Mouse (Mus musculus) G1E (cell line): ENCODE data around the gene Arl16. TPM values are rescaled to one million over a fixed set of nuclear protein-coding genes. Genes with fewer than 3 reads are reported as not detected.

Experiments used
- ATAC-seq: 2 replicates; pipeline ENCODE4 v1.8.0; 2016; ENCODE audit warnings: mild to moderate bottlenecking; ENCODE audit not compliant: insufficient number of reproducible peaks, poor library complexity, low FRiP score, severe bottlenecking; ENCODE audit errors: extremely low read depth
- DNase-seq: peaks from one replicate; pipeline ENCODE4 v3.0.0; 2012; ENCODE audit warnings: low spot score
- H3K27me3 ChIP-seq: 2 replicates; pipeline ENCODE4 v1.6.1; 2012; ENCODE audit warnings: mild to moderate bottlenecking, low read length, inconsistent platforms; ENCODE audit not compliant: insufficient read depth
- H3K36me3 ChIP-seq: replicated peaks from 2 replicates; pipeline ENCODE3; 2012; ENCODE audit warnings: mild to moderate bottlenecking, inconsistent platforms
- H3K4me1 ChIP-seq: 2 replicates; pipeline ENCODE4 v1.6.1; 2012; ENCODE audit warnings: low read depth, low read length, inconsistent platforms, mixed read lengths; ENCODE audit not compliant: insufficient read depth
- H3K4me3 ChIP-seq: 2 replicates; pipeline ENCODE4 v1.5.1; 2012; ENCODE audit warnings: low read depth, mild to moderate bottlenecking, inconsistent platforms, low read length, moderate library complexity, mixed read lengths
- H3K9me3 ChIP-seq: replicated peaks from 2 replicates; pipeline ENCODE4 v1.6.1; 2012; ENCODE audit warnings: inconsistent platforms
- CTCF ChIP-seq: IDR thresholded peaks from 2 replicates; pipeline ENCODE4 v1.5.1; 2012; ENCODE audit warnings: low read depth, low read length, inconsistent platforms, mixed read lengths
- GATA1 ChIP-seq: IDR thresholded peaks from 2 replicates; pipeline ENCODE4 v1.6.1; 2012; ENCODE audit warnings: borderline replicate concordance, low read length, inconsistent platforms, mixed read lengths
- GATA2 ChIP-seq: IDR thresholded peaks from 2 replicates; pipeline ENCODE4 v1.6.1; 2012; ENCODE audit warnings: low read depth, low read length, inconsistent platforms, borderline replicate concordance
- POLR2AphosphoS5 ChIP-seq: IDR thresholded peaks from 2 replicates; pipeline ENCODE4 v1.6.1; 2012; ENCODE audit warnings: low read depth, low read length, inconsistent platforms; ENCODE audit not compliant: insufficient replicate concordance
- TAL1 ChIP-seq: conservative IDR thresholded peaks from 2 replicates; pipeline ENCODE4 v1.6.1; 2012; ENCODE audit warnings: low read depth, low read length, inconsistent platforms, mixed read lengths
- polyA plus RNA-seq: library from polyadenylated mRNA; stranded (reverse); fragments of >175 nt; gene quantifications from 2 replicates; pipeline ENCODE4 v1.2.3, GENCODE M21; 2012
- total RNA-seq, 2 experiments: library from RNA; stranded (forward) in 1 of 2; stranded (reverse) in 1 of 2; fragments of 200-1000 nt in 1 of 2; fragments of >200 nt in 1 of 2; fragmentation: Nextera tagmentation in 1 of 2; gene quantifications; 2 replicates each; pipeline ENCODE4 v1.2.3; 2014 to 2017

Arl16 gene
- total and polyA plus RNA-seq, 3 experiments: 17.0 to 24.5 (median 21.0) TPM

GRCm38 (mm10) chr11:120444106-120444505, 23.3 kb downstream of the Arl16 start:
- peaks cover 19% of the 10 kb centered on the region for H3K4me1 ChIP-seq
- no peak overlapping the region for H3K4me3 ChIP-seq
- no peak for ATAC-seq
- peaks cover 29% of the 10 kb centered on the region for H3K27me3 ChIP-seq
- TF ChIP-seq GATA1 (no peak), CTCF (no peak), GATA2 (no peak), POLR2AphosphoS5 (no peak), TAL1 (no peak)
- peaks cover 3% of the 10 kb centered on the region for H3K36me3 ChIP-seq
- DNase-seq: no peak
- no peaks in the 10 kb centered on the region for H3K9me3 ChIP-seq

DNA sequence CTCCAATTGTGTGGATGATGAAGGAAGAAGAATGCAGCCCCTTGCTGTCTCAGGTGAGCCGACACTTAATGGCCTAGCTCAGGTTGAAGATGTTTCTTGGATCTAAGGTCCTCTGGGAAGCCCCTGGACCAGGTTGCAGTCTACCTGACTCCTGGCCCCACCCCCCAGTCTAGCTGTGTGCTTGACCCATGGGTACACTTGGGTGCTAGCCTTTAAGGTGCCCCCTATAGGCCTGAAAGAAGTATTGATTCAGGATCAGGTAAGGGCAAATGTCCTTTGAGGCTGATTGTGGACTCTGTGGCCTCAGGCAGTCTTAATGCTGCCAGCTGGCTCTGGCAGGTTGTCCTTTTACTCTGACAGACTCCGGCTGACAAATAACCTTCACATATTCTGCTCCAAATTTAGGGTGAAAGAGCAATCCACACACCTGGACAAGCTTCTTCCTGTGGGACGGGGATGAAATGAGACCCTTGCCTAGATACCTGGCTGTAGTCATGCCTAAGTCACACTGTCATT, 24.6 kb downstream of the Arl16 start:
- ATAC-seq: no peak
- H3K4me1 ChIP-seq: peaks cover 19% of the 10 kb centered on the region
- TF ChIP-seq GATA1 (no peak), POLR2AphosphoS5 (no peak), GATA2 (no peak), TAL1 (no peak), CTCF (no peak)

GRCm38 (mm10) chr11:120442344-120442743, 25.1 kb downstream of the Arl16 start, which contains the start of gene Tspan10:
Gene Tspan10, plus strand, starts transcription at chr11:120442644.
- DNase-seq: no peak
- no peak for ATAC-seq
- H3K4me3 ChIP-seq: no peak within 1 kb of the TSS
- H3K4me1 ChIP-seq: peaks cover 19% of the 10 kb centered on the region
- TF ChIP-seq POLR2AphosphoS5 (no peak), TAL1 (no peak), GATA2 (no peak), GATA1 (no peak), CTCF (no peak)
- no peaks in the 10 kb centered on the region for H3K9me3 ChIP-seq
- peaks cover 24% of the 10 kb centered on the region for H3K27me3 ChIP-seq
- no peaks in the 10 kb centered on the region for H3K36me3 ChIP-seq

More for the DNA sequence above, 24.6 kb downstream of the Arl16 start:
- H3K27me3 ChIP-seq: peaks cover 26% of the 10 kb centered on the region
- no peak overlapping the region for H3K4me3 ChIP-seq
- no peak for DNase-seq
- H3K36me3 ChIP-seq: no peaks in the 10 kb centered on the region
- H3K9me3 ChIP-seq: no peaks in the 10 kb centered on the region

- H3K9me3 ChIP-seq: no peaks in the 10 kb centered on the region
- H3K4me1 ChIP-seq: peaks cover 17% of the 10 kb centered on the region
- ATAC-seq: no peak
- no peak for TF ChIP-seq POLR2AphosphoS5
- no peak for TF ChIP-seq GATA2
- TF ChIP-seq TAL1: no peak
- TF ChIP-seq CTCF: no peak
- TF ChIP-seq GATA1: no peak
- peaks cover 29% of the 10 kb centered on the region for H3K36me3 ChIP-seq
- H3K27me3 ChIP-seq: no peaks in the 10 kb centered on the region; the same call in 1 of the 2 replicates
- DNase-seq: no peak
- peak overlapping the region; percentile 96 for H3K4me3 ChIP-seq
These were observed 29.5 kb downstream of the Arl16 start for GRCm38 (mm10) chr11:120437857-120438385.

DNA sequence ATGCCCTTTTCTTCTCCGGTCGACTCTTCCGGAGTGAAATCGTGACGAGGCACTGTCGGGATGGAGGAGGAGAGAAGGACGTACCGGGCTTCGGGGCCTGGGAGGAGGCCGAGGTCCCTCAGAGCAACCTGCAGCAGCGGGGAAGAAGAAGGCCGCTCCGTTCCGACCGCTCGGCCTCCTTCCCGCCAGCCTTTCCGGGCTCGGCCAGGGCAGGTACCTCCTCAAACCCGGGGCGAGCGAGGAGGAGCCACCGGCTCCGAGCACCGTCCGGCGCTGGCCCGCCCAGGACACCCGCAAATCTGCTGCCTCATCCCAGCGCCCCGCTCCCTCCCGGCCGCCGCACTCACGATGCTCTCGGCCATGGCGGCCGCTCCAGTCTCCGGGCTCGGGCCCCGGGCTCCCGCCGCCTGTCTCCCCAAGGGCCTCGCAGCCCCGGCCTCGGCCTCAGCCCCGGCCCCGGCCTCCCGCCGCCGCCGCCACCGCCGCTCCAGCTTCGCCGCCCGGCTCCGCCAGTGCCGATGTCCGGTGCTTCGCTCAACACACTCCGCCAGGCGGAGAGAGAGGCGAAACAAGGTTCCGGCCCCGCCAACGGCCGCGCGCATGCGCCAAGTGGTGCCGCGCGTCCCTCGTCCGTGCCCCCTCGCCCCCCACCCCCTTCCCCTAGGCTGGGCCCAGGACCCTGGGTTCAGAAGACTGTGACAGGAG, 30.1 kb downstream of the Arl16 start, which contains the start of gene Nploc4:
Gene Nploc4, minus strand, starts transcription at position 557 of the 705 bp plus-strand sequence.
- Histone ChIP-seq H3K4me3 (peak within 1 kb of the TSS; percentile 96), H3K27me3 (no peaks in the 10 kb centered on the region; the same call in 1 of the 2 replicates), H3K36me3 (peaks cover 35% of the 10 kb centered on the region), H3K9me3 (no peaks in the 10 kb centered on the region), H3K4me1 (peaks cover 17% of the 10 kb centered on the region)
- peak; percentile 54 for ATAC-seq
- peak; percentile 83 for DNase-seq
- TF ChIP-seq TAL1 (no peak), GATA1 (no peak)

DNA sequence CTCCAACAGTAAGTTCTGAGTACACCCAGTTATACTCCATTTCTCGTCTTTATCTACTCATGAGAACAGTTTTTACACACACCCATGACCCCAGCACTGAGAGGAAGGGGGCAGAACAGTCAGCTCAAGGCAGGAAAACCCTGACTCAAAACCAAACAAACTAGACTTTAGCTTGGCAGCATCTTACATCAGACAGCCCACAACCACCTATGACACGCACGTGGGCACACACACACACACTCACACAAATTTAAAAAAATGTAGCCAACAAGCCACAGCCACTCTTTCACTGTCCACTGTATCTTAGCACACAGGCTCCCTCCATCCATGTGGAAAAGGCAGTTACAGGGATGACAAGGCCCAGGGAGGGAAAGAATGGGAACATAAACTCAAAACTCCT, 40.7 kb downstream of the Arl16 start:
- ATAC-seq (no peak), DNase-seq (no peak)
- peaks cover 95% of the 10 kb centered on the region for H3K36me3 ChIP-seq
- no peak for TF ChIP-seq GATA2
- no peak for TF ChIP-seq GATA1
- TF ChIP-seq TAL1: no peak
- no peak for TF ChIP-seq POLR2AphosphoS5
- no peak for TF ChIP-seq CTCF
- no peaks in the 10 kb centered on the region; the same call in 1 of the 2 replicates for H3K4me1 ChIP-seq
- H3K4me3 ChIP-seq: no peak overlapping the region
- no peaks in the 10 kb centered on the region for H3K9me3 ChIP-seq
- no peaks in the 10 kb centered on the region for H3K27me3 ChIP-seq
